Mouse (Mus musculus) MEL-GATA-1-ER (cell line): ENCODE data around the gene Ncln.

ENCODE experiments used
- DNase-seq: peaks from one replicate; pipeline ENCODE4 v3.0.0-alpha.2; 2012; ENCODE audit warnings: low read depth; ENCODE audit errors: extremely low read depth

Ncln gene

DNA sequence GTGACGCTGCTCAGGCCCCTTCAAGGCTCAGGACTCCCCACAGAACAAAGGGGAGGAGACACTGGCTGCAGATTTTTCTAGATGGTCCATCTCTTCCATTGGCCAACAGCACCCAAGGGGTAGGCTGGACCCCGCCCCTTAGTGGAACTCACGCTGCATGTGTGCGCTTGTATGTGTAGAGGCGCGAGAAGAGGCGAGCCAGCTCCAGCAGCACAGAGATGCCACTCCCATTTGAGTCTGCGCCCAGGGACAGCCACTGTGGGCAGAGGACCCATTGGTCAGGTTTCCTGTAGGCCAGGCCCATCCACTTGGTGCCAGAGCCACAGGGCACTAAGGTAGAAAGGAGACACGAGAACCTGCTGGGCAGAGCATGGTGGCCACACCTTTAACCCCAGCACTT is 5.2 kb downstream of the Ncln start:
- DNase-seq = no peak

DNA sequence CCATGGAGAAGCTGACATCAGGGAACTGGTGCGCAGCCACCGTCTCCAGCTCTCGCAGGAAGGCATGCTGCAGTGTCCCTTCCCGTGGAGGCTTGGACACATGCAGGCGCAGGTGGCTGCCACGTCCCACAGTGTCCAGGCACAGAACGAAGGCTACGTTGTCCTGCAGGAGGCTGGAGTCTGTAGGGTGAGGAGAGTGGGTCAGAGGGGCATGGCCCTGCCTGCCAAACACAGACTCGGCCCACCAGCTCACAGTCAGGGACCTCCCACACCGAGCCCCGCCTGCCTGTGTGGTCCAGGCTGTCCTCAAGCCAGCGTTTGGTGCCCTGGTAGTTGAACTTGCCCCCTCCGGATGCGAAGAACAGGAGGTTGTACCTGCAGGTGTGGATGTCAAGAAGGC is 6.3 kb downstream of the Ncln start:
- DNase-seq = no peak

DNA sequence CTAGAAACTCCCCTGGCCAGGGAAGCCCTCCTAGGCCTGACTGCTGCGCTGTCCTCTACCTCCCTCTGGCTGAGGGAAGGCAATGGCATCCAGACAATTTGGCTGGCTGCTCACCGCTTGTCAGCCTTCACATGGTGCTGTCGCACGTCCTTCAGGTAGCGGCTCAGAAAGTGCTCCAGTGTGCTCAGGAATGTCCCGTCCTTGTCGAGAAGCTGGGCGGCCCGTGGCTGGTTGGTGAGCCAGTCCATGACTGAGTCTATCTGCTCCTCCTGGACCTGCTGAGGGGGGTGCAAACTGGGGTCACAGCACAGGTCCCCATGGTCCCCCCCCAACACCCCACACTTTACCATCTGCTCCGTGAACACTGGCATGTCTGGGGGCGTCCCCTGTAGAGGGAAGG is 8.1 kb downstream of the Ncln start:
- DNase-seq = no peak

DNA sequence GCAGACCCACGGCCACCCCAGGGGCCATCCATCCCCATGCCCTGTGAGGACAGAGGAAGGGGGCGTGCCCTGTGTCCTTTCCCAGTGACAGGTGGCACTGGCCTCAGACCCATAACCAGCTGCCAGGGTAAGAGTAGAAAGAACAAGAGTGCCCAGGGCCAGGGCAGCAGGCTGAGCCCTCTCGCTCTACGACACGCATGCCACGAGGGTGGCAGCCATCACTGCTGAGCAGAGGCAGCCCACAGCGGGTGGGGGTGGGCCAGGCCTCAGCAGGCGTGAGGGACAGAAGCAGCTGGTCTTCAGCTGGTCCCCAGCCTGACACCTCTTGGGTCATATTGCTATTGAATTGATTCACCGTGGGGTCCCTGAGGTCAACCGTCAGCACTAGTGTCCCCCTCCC is 9.7 kb downstream of the Ncln start:
- DNase-seq = no peak

DNA sequence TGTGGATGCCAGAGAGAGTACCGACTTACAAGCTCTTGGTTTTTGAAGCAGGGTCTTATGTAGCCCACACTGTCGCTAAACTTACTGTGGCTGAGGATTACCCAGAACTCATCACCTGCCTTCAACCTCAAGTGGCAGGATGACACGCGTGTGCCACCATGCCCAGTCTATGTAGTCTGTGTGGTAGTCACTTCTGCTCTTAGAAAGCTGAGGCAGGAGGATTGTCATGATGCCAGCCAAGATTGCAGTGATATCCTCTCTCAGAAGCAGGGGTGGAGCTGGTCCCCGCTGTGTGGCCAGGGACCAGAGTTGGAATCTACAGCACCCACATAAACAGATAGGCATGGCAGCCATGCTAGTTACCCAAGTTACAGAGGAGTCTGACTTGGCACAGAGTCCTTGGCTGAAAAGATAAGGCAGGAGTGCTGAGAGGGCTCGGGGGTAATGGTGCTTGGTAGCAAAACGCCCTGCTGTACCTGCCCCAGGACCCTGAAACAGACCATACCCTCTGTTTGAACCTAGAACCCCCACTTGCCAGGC is 10.6 kb downstream of the Ncln start:
- DNase-seq = no peak

DNA sequence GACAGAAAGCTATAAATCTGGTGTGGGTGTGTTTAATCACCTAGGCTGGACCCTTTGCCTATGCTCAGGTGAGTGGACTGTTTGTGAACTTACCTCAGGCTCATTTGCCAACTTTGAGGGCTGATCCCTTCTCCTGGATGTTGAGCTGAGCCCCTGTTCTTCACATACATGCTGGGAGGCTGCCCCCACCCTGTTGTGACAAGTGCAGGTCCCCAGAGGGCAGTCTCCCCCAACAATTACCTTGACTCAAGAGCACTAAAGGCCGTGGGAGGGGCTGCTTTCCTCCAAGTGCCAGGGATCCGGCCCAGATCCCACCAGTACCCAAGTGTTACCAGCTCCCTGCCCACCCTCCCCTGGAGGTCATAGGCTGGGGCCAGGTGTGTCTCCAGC is 11.1 kb downstream of the Ncln start:
- DNase-seq = no peak

DNA sequence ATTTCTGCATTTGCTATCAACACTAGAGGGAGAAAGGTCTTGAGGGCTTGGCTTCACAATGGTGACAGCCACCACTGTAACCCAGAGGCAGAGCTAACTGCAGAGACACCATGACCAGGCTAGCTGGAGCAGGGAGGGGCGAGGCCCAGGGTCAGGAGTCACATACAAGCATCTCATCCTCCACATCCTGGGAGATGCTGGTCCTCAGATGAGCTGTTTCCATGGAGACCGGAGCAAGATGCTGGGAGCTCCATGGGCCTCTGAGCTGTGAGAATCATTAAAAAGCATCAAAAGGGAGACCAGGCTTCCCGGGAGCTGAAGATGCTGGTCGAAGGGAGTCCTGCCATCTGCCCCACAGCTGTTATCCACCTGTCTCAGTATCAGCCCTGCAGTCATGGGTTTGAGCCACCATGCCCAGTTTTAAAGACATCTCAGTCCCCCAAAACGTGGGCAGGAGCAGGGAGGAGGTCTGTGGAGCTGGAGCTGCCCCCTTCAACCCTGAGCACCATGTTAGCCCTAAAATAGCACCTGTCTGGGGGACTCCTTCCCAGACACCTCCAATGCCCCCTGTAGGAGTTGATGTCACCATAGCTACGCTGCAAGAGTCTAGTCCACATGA is 11.6 kb downstream of the Ncln start:
- DNase-seq = no peak

DNA sequence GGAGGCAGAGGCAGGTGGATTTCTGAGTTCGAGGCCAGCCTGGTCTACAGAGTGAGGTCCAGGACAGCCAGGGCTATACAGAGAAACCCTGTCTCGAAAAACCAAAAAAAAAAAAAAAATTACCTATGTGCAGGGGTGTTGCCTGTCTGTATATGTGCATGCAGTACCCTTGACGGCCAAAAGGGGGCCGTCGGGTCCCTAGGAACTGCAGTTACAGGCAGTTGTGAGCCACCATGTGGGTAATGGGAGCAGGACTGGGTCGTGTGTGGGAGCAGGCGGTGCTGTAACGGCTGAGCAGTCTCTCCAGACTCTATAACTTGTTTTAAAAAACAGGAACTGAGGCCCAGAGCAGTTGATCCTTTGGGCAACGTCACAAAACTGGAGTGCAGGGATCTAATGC is 12.2 kb downstream of the Ncln start:
- DNase-seq = no peak

DNA sequence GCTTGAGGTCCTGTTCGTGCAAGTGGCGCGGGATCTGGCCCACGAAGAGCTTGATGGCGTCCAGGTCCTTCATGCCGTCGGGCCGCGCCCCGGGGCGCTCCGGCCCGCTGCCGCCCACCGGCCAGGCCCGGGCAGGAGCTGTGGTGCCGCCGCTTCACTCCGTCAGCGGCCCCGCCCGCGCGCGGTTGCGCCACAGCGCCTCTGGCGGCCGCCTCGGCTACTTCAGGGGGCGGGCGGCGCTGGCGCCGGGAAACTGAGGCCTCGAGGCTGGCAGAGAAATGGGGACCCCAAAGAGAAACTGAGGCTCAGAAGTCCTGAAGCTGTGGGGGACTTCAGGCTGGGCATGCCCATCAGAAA is 13.7 kb downstream of the Ncln start, which contains the start of gene Celf5:
Celf5 (minus strand) TSS at position 177 of the 357 bp plus-strand sequence.
- no peak for DNase-seq

DNA sequence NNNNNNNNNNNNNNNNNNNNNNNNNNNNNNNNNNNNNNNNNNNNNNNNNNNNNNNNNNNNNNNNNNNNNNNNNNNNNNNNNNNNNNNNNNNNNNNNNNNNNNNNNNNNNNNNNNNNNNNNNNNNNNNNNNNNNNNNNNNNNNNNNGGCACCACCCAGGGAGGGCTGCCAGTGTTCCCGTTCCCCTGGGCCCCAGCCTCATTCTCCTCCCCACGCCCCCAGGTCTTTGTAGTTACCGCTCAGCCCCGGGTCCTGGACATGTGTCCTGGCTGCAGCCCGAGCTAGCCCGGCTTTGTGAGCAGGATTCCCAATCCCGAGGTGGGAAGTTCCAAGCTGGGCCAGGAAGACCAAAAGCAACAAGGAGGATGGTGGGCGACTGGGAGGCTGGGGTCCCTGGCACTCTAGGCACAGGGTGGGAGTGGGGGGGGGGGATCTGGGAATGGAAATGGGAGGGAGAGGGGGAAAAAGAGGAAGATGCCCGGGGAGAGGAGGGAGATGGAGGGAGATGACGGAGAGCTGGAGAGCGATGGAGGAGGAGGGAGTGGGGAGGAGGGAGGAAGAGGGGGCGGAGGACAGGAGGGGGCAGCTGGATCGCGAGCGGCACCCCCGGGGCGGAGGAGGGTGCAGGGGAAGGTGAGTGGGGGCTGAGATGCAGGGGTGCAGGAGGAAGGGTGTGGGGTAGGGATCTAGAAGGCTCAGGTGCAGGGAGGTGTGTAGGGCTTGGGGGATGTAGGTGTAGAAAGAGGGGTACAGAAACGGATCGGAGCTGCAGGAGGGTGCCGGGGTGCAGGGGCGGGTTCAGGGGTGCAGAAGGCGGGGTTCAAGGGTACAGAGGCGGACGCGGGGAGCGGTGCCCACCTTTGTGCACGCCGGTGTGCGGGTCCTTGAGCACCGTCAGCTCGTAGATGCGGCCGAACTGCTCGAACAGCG is 14.3 kb downstream of the Ncln start:
- DNase-seq = no peak

DNA sequence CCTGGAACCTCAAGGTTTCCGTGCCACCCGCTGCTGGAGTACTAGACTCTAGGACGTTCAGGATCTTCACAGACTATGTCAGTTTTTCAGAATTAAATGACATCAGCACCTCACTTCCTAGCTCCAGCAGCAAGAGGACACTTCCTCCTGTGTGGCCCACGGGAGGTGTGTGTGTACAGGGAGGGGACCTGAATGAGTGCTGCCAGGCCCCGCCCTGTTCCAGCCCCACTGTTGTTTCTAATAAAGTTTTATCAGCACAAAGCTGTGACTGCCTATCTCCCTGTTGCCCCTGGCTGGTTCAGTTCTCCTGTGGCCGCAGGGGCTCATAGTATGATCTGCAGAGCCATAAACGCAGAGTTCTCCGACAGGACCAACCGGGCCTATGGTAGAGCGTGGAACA is 21.7 kb downstream of the Ncln start:
- DNase-seq = no peak

DNA sequence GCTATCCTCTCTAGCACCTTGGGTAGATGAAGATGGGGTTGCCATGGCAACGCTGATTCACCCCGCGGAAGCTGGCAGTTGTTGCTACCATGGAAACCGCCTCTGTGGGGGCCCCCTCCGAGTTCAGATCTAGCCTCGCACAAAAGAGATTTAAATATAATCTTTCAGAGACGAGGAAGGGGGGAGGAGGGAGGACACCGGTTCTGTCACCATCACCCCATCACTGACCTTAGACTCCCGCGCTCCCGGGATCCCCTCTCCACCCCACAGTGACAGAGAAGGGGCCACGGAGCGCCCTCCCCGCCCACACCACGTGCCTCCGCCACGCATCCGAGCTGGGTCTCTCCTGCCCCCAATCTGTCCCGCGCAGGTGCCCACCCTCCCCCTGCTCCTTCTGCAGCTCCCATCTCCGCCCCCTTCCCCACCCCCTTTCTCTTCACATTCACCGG is 23.2 kb downstream of the Ncln start:
- DNase-seq = no peak

DNA sequence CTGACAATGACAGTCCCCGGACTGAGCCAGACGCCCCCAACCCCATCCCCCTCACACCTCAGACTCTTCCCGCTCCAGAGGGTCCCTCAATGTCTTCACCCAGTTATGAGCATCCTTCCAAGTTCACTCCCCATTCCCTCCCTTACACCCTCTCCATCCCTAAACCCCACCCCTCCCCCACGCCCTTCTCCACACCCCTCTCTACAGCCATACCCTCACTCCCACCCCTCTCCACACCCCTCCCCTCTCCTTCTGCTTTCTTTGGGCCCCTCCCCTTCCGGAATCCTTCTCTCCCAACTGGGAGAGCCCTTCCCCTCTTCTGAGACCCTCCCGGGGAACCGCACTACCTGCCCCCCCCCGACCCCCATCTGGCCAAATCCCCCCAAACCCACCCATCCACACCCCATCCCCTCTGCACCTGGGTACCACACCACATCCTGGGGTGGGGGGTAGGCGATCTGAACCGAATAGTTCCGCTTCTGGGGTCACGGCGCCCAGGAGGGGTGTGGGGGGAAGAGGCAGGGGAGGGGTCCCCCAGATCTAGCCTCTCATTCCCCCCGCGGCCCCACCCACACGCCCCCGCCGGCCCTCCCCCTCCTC is 23.7 kb downstream of the Ncln start:
- DNase-seq = no peak

DNA sequence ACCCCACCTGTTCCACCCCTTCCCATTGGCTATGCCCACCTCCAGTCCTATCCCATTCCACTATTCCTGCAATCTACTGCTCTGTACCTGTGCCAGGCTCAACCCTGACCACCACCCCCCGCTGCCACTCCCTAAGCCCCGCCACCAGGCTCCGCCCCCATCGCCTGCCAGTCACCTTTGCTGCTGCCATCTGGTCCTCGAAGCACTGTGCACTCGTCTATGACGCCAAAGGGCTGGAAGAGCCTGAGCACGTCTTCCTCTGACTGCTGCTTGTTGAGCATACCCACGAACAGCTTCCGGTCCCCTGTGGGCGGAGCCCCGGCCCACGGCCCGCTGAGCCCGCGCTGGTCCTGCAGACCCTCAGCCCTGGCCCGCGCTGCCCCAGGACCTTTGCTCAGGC is 25.7 kb downstream of the Ncln start:
- no peak for DNase-seq

DNA sequence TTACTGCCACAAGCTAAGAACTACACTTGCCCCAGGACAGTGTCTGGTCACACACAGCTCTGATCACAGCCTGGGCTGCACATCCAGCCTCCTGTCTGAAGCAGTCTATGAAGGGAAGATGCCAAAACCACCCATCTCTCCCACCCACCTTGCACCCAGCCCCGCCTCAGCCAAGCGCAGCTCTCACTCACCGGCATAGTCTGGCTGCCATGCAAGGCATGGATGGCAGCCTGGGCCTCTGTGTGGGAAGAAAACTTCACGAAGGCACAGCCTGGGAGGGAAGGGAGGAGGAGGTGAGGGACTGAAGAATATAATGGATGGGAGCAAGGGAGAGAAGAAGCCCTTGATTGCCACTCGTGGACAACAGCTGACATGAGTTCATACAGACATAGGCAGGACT is 26.9 kb downstream of the Ncln start:
- no peak for DNase-seq

DNA sequence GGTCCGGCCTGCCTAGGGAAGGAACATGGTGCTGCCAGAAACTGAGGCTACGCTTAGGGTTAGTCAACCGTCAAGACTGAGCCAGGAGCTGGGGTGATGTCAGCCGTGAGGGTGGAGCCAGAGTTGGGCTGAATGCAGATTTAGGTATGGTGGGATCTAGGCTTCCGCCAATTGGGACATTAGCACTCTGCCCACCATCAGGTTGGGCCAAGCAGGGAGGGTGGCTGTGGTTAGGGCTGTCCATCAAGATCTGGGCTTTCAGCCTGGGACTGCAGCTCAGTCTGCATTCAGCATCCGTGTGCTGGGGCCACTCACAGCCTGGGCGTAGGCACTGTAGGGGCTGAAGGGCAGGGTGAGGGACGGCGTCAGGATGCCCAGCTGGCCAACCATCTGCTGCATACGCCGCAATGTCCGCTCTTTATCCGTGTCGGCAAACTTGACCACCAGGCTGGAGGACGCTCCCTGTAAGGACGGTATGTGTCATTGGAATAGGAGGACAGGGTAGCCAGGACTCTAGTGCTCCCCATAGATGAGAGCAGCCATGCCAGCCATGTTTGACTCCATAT is 28.4 kb downstream of the Ncln start:
- DNase-seq = no peak

DNA sequence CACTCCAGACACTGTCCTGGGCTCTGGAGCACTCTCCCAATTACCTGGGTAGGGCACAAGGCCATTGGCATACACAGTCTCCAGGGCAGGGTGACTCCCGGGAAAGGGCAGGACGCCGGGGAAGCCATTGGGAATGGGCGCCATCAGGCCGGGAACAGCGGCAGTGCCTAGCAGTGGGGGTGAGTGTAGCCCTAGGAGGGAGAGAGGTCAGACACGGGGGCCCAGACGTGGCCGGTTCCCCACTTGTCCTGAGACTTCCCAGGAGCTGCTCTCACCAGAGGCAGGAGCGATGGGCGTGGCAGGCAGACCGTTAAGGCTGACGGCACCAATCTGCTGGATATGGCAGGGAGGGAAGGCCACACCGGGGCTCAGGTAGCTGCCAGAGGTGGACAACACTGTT is 29.3 kb downstream of the Ncln start:
- DNase-seq = no peak

DNA sequence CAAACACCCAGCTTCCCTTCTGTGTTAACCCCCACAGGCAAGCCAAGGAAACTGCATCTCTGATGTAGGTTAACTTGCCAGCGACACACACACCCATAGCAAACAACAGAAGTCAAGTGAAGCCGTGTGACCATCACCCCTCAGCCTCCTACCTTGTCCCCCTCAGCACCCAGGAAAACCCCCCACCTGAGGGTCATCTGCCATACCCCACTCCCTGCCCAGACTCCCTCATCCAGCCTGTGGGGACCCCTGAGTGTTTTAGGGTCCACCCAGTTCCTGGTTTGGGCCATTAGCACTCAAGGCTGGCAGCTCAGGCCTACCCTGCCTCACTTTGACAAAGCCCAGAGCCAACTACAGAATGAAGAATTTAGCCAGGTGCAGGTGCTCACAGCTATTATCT is 30.1 kb downstream of the Ncln start:
- DNase-seq = no peak

DNA sequence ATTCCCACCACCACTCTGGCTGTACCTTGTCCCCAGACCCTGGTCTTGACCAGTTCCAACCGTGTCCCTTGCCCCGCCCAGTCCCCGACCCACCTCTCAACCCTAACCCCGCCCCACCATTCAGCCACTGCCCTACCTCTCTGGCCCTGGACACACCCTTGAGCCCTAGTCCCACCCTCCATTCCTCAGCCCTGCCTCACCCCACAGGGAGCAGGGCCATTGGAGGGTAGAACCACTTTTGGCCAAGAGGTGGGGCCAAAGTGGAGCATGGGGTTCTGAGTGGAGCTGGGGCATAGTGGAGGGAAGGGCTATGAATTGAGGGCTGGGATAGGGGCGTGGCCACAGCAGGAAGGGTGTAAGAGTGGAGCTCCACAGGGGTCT is 30.9 kb downstream of the Ncln start:
- peak; percentile 93 for DNase-seq

DNA sequence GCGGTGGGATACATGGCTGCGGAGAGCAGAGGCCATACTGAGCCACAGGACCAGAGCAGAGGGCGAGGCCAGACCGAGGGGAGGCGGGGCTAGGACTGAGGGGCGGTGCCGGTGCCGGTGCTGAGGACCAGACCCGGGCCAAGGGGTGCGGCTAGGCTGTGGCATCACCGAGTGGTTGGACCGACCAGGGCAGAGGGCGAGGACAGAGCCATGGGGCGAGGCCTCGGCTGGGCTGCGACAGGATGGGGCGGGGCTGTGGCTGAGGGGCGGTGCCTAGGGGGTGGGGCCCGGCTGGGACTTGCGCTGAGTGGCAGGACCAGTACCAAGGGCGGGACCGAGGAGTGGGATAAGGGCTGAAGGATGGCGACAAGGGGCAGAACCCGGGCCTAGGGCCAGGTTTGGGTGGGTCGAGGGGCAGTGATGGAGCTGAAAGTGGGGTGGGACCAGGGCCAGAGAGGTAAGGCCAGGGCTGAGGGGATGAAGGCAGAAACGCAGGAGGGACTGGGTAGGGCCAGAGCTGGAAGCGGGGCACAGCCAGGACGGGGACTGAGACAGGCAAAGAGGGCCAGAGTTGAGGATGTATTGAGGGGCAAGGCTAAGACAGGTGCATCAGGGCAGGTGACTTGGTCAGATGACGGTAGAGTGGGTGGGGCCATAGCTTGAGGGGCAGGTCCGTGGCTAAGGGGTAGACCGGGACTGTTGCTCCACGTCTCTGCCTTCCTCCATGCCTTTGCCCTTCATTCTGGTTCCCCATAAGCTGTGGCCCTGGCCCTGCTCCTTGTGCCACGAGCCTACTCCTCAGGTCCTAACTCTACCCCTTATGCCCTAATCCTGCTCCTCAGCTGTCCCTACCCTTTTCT is 31.6 kb downstream of the Ncln start:
- peak; percentile 72 for DNase-seq

DNA sequence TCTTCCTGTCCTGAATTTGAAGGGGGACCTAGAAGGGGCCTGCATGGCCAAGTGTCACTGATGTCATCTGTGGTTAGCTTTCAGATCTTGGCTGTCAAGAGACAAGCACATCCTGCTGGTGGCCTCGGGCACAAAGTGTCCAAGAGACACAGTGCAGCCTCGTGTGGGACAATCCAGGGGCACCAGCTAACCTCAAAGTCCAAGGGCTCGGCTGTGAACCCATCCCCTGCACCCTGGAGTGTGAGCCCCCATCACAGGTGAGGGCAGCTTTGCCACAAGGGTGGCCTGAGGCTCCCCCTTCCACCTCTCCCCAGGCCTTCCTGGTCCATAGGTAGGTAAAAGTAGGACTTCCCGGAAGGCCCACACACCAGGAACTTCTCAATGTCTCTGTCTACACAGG is 32.7 kb downstream of the Ncln start:
- DNase-seq = no peak
